Mouse (Mus musculus): Measurements from ENCODE around the gene Adipor2.

Adipor2 gene

GRCm38 (mm10) chr6:119338121-119338912, 79.2 kb downstream of the Adipor2 start:
- DNase-seq: no peak

GRCm38 (mm10) chr6:119337287-119337686, 80.2 kb downstream of the Adipor2 start:
- no peak for DNase-seq

- no peak for DNase-seq
Measured at GRCm38 (mm10) chr6:119336124-119336523, 81.4 kb downstream of the Adipor2 start.

- DNase-seq: no peak
Measured at GRCm38 (mm10) chr6:119333831-119334230, 83.7 kb downstream of the Adipor2 start.

GRCm38 (mm10) chr6:119333202-119333601, 84.3 kb downstream of the Adipor2 start:
- peak; percentile 45 for DNase-seq

- peak; percentile 33 for DNase-seq
Measured at GRCm38 (mm10) chr6:119332111-119332510, 85.4 kb downstream of the Adipor2 start.

- DNase-seq: peak; percentile 14
Measured at GRCm38 (mm10) chr6:119330506-119330905, 87.0 kb downstream of the Adipor2 start, which contains the start of gene Lrtm2. Lrtm2 (minus strand) TSS chr6:119330766.

- no peak for DNase-seq
Measured at GRCm38 (mm10) chr6:119329936-119330335, 87.6 kb downstream of the Adipor2 start.

GRCm38 (mm10) chr6:119329215-119329714, 88.2 kb downstream of the Adipor2 start:
- DNase-seq: peak; percentile 65

- peak; percentile 49 for DNase-seq
Measured at GRCm38 (mm10) chr6:119328521-119329115, 88.9 kb downstream of the Adipor2 start.

- no peak for DNase-seq
Measured at GRCm38 (mm10) chr6:119326541-119326940, 91.0 kb downstream of the Adipor2 start.

- DNase-seq: no peak
Measured at GRCm38 (mm10) chr6:119325978-119326377, 91.5 kb downstream of the Adipor2 start.

GRCm38 (mm10) chr6:119324776-119325175, 92.7 kb downstream of the Adipor2 start:
- DNase-seq: no peak

GRCm38 (mm10) chr6:119321752-119322151, 95.8 kb downstream of the Adipor2 start:
- no peak for DNase-seq

- DNase-seq: peak; percentile 65
Measured at GRCm38 (mm10) chr6:119320481-119320880, 97.0 kb downstream of the Adipor2 start.

GRCm38 (mm10) chr6:119319358-119319757, 98.1 kb downstream of the Adipor2 start:
- DNase-seq: no peak

- DNase-seq: no peak
Measured at GRCm38 (mm10) chr6:119318732-119319131, 98.8 kb downstream of the Adipor2 start.

GRCm38 (mm10) chr6:119314751-119315476, 102.6 kb downstream of the Adipor2 start:
- DNase-seq: no peak

GRCm38 (mm10) chr6:119313588-119314375, 103.7 kb downstream of the Adipor2 start:
- no peak for DNase-seq

- no peak for DNase-seq
Measured at GRCm38 (mm10) chr6:119313096-119313495, 104.4 kb downstream of the Adipor2 start.

GRCm38 (mm10) chr6:119312381-119312780, 105.1 kb downstream of the Adipor2 start:
- no peak for DNase-seq

GRCm38 (mm10) chr6:119310176-119310575, 107.3 kb downstream of the Adipor2 start:
- DNase-seq: no peak
